Mouse (Mus musculus): ENCODE measurements around the gene Gm17079. TPM values are rescaled to one million over a fixed set of nuclear protein-coding genes. Genes with fewer than 3 reads are reported as not detected.
"Not testable (repeated sequence)": the region's sequence is repeated elsewhere in the genome, so short reads cannot be mapped to it uniquely, and the experiment has no call there.

The Gm17079 gene
- not detected in 2 replicates for polyA plus RNA-seq (2015; fragmentation: Nextera tagmentation; extraction: Ambion mirVana)

- H3K36me3 ChIP-seq (ENCODE audit: control insufficient read depth, insufficient read depth, low read length); H3K27ac ChIP-seq (ENCODE audit: low read length); H3K4me1 ChIP-seq (ENCODE audit: control insufficient read depth, insufficient read depth, low read length); ATAC-seq; H3K27me3 ChIP-seq (replicated peaks; ENCODE audit: control insufficient read depth, insufficient read depth, low read length); H3K4me2 ChIP-seq (ENCODE audit: low read depth, low read length); H3K9ac ChIP-seq (ENCODE audit: low read depth, low read length); H3K9me3 ChIP-seq (ENCODE audit: control insufficient read depth, low read length); H3K4me3 ChIP-seq (ENCODE audit: low read length): not testable (repeated sequence)
- 82% methylated on average over 1 of the region's 2 CpGs for WGBS
Observed at GRCm38 (mm10) chr14:51695368-51695767, at the start of gene Gm17079. Gene Gm17079, minus strand, starts transcription at chr14:51695468.

GRCm38 (mm10) chr14:51740347-51741170 lies 45.3 kb upstream of the Gm17079 start:
- Histone ChIP-seq H3K36me3 (ENCODE audit: control insufficient read depth, insufficient read depth, low read length) (no peaks in the 10 kb centered on the region), H3K9me3 (ENCODE audit: control insufficient read depth, low read length) (no peaks in the 10 kb centered on the region), H3K4me2 (ENCODE audit: low read depth, low read length) (peak overlapping the region; percentile 63), H3K27ac (ENCODE audit: low read length) (no peak overlapping the region), H3K4me1 (ENCODE audit: control insufficient read depth, insufficient read depth, low read length) (no peaks in the 10 kb centered on the region), H3K9ac (ENCODE audit: low read depth, low read length) (peak overlapping the region; percentile 1; the same call in 1 of the 2 replicates), H3K27me3 (replicated peaks; ENCODE audit: control insufficient read depth, insufficient read depth, low read length) (peaks cover 36% of the 10 kb centered on the region), H3K4me3 (ENCODE audit: low read length) (peak overlapping the region; percentile 34)
- peak; percentile 38; the same call in 1 of the 2 replicates for ATAC-seq
- WGBS, result 1% methylated on average over 42 of the region's 42 CpGs

GRCm38 (mm10) chr14:51739150-51739993 lies 44.1 kb upstream of the Gm17079 start:
- ATAC-seq, result no peak
- Histone ChIP-seq H3K4me2 (ENCODE audit: low read depth, low read length) (peak overlapping the region; percentile 23; the same call in 1 of the 2 replicates), H3K4me3 (ENCODE audit: low read length) (no peak overlapping the region), H3K9ac (ENCODE audit: low read depth, low read length) (no peak overlapping the region), H3K36me3 (ENCODE audit: control insufficient read depth, insufficient read depth, low read length) (no peaks in the 10 kb centered on the region), H3K9me3 (ENCODE audit: control insufficient read depth, low read length) (no peaks in the 10 kb centered on the region), H3K4me1 (ENCODE audit: control insufficient read depth, insufficient read depth, low read length) (no peaks in the 10 kb centered on the region), H3K27ac (ENCODE audit: low read length) (no peak overlapping the region), H3K27me3 (replicated peaks; ENCODE audit: control insufficient read depth, insufficient read depth, low read length) (peaks cover 36% of the 10 kb centered on the region)
- WGBS, result 2% methylated on average over 24 of the region's 24 CpGs

- ATAC-seq, result no peak
- no peaks in the 10 kb centered on the region for H3K36me3 ChIP-seq (ENCODE audit: control insufficient read depth, insufficient read depth, low read length)
- H3K27me3 ChIP-seq (replicated peaks; ENCODE audit: control insufficient read depth, insufficient read depth, low read length), result peaks cover 36% of the 10 kb centered on the region
- H3K4me2 ChIP-seq (ENCODE audit: low read depth, low read length), result peak overlapping the region; percentile 23; the same call in 1 of the 2 replicates
- no peak overlapping the region for H3K9ac ChIP-seq (ENCODE audit: low read depth, low read length)
- no peak overlapping the region for H3K27ac ChIP-seq (ENCODE audit: low read length)
- 4% methylated on average over 29 of the region's 29 CpGs for WGBS
- no peak overlapping the region for H3K4me3 ChIP-seq (ENCODE audit: low read length)
- H3K4me1 ChIP-seq (ENCODE audit: control insufficient read depth, insufficient read depth, low read length), result no peaks in the 10 kb centered on the region
- no peaks in the 10 kb centered on the region for H3K9me3 ChIP-seq (ENCODE audit: control insufficient read depth, low read length)
Observed at GRCm38 (mm10) chr14:51738411-51739149, 43.3 kb upstream of the Gm17079 start.

GRCm38 (mm10) chr14:51737967-51738366 lies 42.7 kb upstream of the Gm17079 start:
- H3K4me2 ChIP-seq (ENCODE audit: low read depth, low read length), result no peak overlapping the region

GRCm38 (mm10) chr14:51717083-51717482 lies 21.8 kb upstream of the Gm17079 start, which contains the start of gene Gm5800:
Gene Gm5800, minus strand, starts transcription at chr14:51717183.
- WGBS, result 50% methylated on average over 1 of the region's 1 CpGs
- no peaks in the 10 kb centered on the region for H3K27me3 ChIP-seq (replicated peaks; ENCODE audit: control insufficient read depth, insufficient read depth, low read length)
- H3K9ac ChIP-seq (ENCODE audit: low read depth, low read length), result no peak within 1 kb of the TSS
- no peak within 1 kb of the TSS for H3K4me3 ChIP-seq (ENCODE audit: low read length)
- H3K27ac ChIP-seq (ENCODE audit: low read length), result no peak within 1 kb of the TSS
- ATAC-seq, result no peak
- no peaks in the 10 kb centered on the region for H3K9me3 ChIP-seq (ENCODE audit: control insufficient read depth, low read length)
- no peaks in the 10 kb centered on the region for H3K4me1 ChIP-seq (ENCODE audit: control insufficient read depth, insufficient read depth, low read length)
- H3K36me3 ChIP-seq (ENCODE audit: control insufficient read depth, insufficient read depth, low read length), result no peaks in the 10 kb centered on the region
- H3K4me2 ChIP-seq (ENCODE audit: low read depth, low read length), result no peak within 1 kb of the TSS

More at GRCm38 (mm10) chr14:51737967-51738366, 42.7 kb upstream of the Gm17079 start:
- Histone ChIP-seq H3K4me3 (ENCODE audit: low read length) (no peak overlapping the region), H3K4me1 (ENCODE audit: control insufficient read depth, insufficient read depth, low read length) (no peaks in the 10 kb centered on the region), H3K27ac (ENCODE audit: low read length) (no peak overlapping the region), H3K9me3 (ENCODE audit: control insufficient read depth, low read length) (no peaks in the 10 kb centered on the region), H3K9ac (ENCODE audit: low read depth, low read length) (no peak overlapping the region), H3K27me3 (replicated peaks; ENCODE audit: control insufficient read depth, insufficient read depth, low read length) (peaks cover 36% of the 10 kb centered on the region), H3K36me3 (ENCODE audit: control insufficient read depth, insufficient read depth, low read length) (no peaks in the 10 kb centered on the region)
- ATAC-seq, result no peak
- WGBS, result 22% methylated on average over 12 of the region's 12 CpGs

- H3K27me3 ChIP-seq (replicated peaks; ENCODE audit: control insufficient read depth, insufficient read depth, low read length), result no peaks in the 10 kb centered on the region
- H3K9ac ChIP-seq (ENCODE audit: low read depth, low read length), result no peak overlapping the region
- no peak for ATAC-seq
- no peaks in the 10 kb centered on the region for H3K9me3 ChIP-seq (ENCODE audit: control insufficient read depth, low read length)
- H3K4me3 ChIP-seq (ENCODE audit: low read length), result no peak overlapping the region
- H3K36me3 ChIP-seq (ENCODE audit: control insufficient read depth, insufficient read depth, low read length), result no peaks in the 10 kb centered on the region
- no peak overlapping the region for H3K27ac ChIP-seq (ENCODE audit: low read length)
- WGBS, result 87% methylated on average over 5 of the region's 5 CpGs
- H3K4me2 ChIP-seq (ENCODE audit: low read depth, low read length), result no peak overlapping the region
- H3K4me1 ChIP-seq (ENCODE audit: control insufficient read depth, insufficient read depth, low read length), result no peaks in the 10 kb centered on the region
Observed at GRCm38 (mm10) chr14:51677269-51677668, 18.0 kb downstream of the Gm17079 start.
